Mouse (Mus musculus) liver, adult 10 weeks (tissue): ENCODE results near the gene Rcl1. TPM values are rescaled to one million over a fixed set of nuclear protein-coding genes. Genes with fewer than 3 reads are reported as not detected.

Experiments
- polyA plus RNA-seq: library from polyadenylated mRNA; stranded (reverse); fragments of 350-450 nt; fragmentation: Illumina TruSeq; extraction: RNeasy Lipid Tissue Mini Kit (QIAGEN cat#74804); gene quantifications from one replicate; pipeline ENCODE4 v1.2.3, GENCODE M21; 2014; ENCODE audit warnings: low read depth, low replicate concordance

Gene Rcl1
- 29.2 TPM for polyA plus RNA-seq

DNA sequence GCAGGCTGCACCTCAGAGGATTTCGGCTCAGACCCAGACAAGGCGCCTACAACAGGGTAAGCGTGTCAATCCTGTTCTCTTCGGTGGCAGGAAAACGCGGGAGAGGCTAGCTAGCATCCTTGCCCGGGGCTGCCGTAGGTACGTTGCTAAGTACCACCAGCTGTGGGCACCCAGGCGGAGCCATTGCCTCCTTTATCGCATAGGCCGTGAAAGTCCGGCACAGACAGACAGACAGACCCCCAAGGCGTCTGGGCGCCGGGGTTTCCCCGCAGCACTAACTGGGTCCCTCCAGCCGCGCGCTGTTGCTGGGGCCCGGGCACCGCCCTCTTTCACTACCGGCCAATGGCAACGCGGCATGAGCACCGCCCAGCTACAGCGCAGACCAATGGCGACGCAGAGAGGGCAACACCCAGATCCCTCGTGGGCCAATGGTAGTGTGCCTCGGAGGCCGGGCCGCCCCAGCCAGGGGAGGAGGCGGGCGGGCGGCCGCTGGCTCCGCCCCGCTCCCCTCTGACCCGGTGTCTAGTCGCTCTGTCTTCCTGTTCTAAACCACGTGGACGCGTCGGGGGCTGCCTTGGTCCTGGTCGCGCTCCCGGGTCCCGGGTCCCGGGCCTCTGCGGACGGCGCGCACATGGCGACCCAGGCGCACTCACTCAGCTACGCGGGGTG, at the start of gene Rcl1:
Gene Rcl1 (plus strand): TSS at position 502 of the 669 bp plus-strand sequence.

Other genes with a start within 250 kb of the Rcl1 start
- 20.2 TPM for gene Plpp6, start 137.4 kb upstream of the Rcl1 start, polyA plus RNA-seq
- 5.4 TPM for gene 4430402I18Rik, start 133.6 kb upstream of the Rcl1 start, polyA plus RNA-seq
- 46.2 TPM for gene Cdc37l1, start 111.0 kb upstream of the Rcl1 start, polyA plus RNA-seq
- gene Ak3, start 53.4 kb upstream of the Rcl1 start, polyA plus RNA-seq = 507 TPM
- gene Jak2, start 150.5 kb downstream of the Rcl1 start, polyA plus RNA-seq = 17.7 TPM
- gene Insl6, start 224.0 kb downstream of the Rcl1 start, polyA plus RNA-seq = 0.87 TPM
- not detected for gene Rln1, start 233.3 kb downstream of the Rcl1 start, polyA plus RNA-seq